Mouse (Mus musculus) urinary bladder, postnatal 10 days (tissue): ENCODE data around the gene Smim11.

ENCODE experiments used
- DNase-seq: peaks from one replicate; pipeline ENCODE4 v3.0.0; 2022; ENCODE audit warnings: low spot score

Smim11 gene

GRCm38 (mm10) chr16:92300649-92301411, at the start of gene Smim11:
Gene Smim11, plus strand, starts transcription at chr16:92301286.
- peak; percentile 80 for DNase-seq

DNA sequence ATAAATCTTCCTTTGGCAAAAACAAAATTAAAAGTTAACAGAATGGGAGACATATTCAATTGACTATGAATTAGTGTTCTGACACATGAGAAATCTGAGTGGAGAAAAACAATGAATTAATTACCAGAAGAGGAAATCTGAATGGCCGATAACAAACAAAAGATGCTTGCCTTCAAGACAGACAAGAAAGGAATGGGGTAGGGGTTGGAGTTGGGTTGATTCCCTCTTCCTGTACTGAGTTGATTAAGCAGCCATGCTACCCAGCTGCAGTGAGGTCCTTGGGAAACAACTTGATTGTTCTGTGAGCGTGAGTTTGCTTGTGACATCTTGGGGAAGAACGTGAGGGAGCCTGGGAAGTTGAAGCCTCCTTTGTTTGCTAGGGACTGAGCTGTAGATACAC, 46.8 kb upstream of the Smim11 start:
- DNase-seq, result no peak

DNA sequence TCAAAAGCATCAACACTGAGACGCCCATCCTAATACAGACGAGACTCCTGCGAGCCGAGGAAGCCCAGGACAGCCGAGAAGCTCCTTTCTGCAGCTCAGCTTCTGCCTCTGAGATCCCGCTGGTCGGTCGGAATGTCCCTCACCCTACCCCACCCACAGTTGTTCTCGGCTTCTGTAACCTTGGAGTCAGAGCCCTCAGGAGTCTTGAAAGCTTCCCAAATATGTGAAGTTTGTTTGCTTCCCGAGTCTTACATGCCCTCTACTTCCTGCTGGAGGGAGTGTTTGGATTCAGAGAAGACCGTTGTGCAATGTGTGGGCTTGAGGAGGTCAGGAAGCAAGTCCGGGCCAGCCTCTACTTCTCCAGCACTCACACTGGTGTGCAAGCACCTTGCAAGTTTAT, 33.2 kb upstream of the Smim11 start:
- no peak for DNase-seq

- no peak for DNase-seq
These were observed 26.6 kb upstream of the Smim11 start for GRCm38 (mm10) chr16:92274516-92274915.

- DNase-seq, result no peak
These were observed 25.6 kb upstream of the Smim11 start for GRCm38 (mm10) chr16:92275526-92275925.

- DNase-seq, result no peak
These were observed 18.4 kb upstream of the Smim11 start for GRCm38 (mm10) chr16:92282671-92283070.

GRCm38 (mm10) chr16:92285068-92285467, 16.0 kb upstream of the Smim11 start:
- no peak for DNase-seq

GRCm38 (mm10) chr16:92286609-92287008, 14.5 kb upstream of the Smim11 start:
- DNase-seq, result peak; percentile 73

- no peak for DNase-seq
These were observed 12.3 kb upstream of the Smim11 start for GRCm38 (mm10) chr16:92288778-92289177.

GRCm38 (mm10) chr16:92290045-92290444, 11.0 kb upstream of the Smim11 start:
- no peak for DNase-seq

DNA sequence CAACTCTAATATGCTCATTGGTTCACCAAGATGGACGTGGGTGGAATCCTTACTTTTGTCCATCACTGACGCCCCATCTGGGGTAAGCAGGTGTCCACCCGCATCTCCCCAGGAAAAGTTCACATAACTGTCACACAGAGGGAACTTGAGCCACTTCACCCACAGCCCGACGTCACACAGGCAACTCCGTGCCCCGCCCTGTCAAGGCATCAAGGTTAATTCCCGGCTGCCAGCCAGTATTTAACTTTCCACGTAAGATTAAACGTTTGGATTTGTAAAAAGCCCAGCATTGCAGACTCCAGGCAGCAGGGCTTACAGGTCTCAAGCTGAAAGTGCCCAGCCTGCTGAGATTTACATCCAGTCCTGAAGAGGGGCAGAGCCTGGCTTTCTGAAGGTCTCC, 9.0 kb upstream of the Smim11 start, which contains the start of gene Kcne2:
Kcne2 (plus strand) TSS at position 289 of the 400 bp plus-strand sequence.
- no peak for DNase-seq

- no peak for DNase-seq
These were observed 6.7 kb upstream of the Smim11 start for GRCm38 (mm10) chr16:92294267-92294970.

GRCm38 (mm10) chr16:92295328-92295727, 5.8 kb upstream of the Smim11 start:
- no peak for DNase-seq

DNA sequence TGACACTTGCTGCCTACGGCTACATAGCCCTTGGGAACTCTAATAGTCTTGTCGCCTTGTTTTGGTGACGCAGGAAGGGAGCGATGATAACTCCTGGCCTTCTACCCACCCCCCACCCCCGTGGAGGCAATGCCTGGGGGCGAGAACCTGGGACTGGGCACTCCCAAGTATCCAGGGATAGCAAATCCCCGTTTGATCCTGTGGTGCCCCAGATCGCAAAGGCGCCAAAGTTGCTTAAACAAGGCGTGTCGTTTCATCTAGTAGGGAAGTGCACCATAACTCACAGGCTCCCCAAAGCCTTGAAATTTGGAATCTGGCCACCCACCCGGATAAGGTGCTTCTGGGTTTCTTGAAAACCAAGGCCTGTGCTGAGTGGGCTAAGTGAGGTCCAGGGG, 323 bp downstream of the Smim11 start:
- no peak for DNase-seq

GRCm38 (mm10) chr16:92301989-92302388, 903 bp downstream of the Smim11 start:
- DNase-seq, result no peak

DNA sequence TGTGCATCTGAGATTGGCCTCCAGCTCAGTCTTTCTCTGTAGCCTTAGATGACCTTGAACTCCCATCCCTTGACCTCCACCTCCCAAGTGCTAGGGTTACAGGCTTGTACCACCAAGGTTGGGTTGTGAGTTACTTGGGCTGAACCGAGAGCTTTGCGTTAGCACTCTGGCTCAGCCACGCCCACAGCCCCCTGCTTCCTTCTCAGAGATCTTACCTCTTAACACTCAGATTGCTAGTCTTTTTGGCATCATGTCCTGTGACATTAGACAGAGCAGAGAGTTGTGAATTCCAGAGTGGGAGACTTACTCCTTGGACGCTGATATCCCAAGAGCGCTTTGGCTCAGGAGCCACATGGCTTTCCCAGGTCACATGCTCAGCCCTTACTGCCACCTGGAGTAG, 1.4 kb downstream of the Smim11 start:
- no peak for DNase-seq

DNA sequence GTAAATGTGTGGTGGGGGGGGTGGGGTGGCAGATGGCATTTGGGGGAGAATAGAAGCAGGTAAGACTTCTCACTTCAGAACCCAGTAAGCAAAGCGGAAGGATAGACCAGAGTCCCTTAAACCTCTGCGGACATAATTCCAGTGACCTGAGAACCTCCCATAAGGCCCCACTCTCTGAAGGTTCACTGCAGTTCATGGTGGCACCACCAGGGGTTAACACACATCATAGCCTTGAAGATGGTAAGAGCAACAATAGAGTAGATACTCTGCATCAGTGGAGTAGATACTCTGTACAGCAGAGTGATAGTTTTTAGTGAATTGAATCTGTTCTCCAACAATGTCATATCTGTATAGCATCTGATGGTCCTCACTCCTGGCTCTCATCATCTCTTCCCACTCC, 4.4 kb downstream of the Smim11 start:
- no peak for DNase-seq

DNA sequence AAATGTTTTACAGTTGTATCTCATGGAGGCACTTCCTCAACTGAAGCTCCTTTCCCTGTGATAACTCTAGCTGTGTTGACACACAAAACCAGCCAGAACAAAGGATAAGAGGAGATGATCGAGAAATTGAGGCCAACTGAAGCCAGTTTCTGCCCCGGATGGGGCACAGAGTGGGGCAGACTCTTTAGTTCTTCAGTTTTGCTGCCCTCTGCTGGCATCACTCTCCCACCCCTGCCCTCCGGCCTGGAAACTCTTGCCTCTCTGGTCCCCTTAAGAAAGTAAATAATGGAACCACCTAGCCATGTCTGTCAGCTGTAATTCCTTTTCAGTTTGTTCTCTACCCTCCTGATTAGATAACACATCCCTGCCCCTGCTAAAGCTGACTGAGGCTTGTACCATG, 6.9 kb downstream of the Smim11 start:
- DNase-seq, result no peak

GRCm38 (mm10) chr16:92309126-92309525, 8.0 kb downstream of the Smim11 start:
- DNase-seq, result no peak

GRCm38 (mm10) chr16:92313953-92314741, 13.1 kb downstream of the Smim11 start:
- DNase-seq, result no peak

GRCm38 (mm10) chr16:92316049-92316738, 15.1 kb downstream of the Smim11 start:
- no peak for DNase-seq
